Mouse (Mus musculus) spleen, embryonic (tissue): ENCODE data around the gene Cbll1.

ENCODE experiments used
- CTCF ChIA-PET: fragments of 350-600 bp; sonication (Branson Sonifier 250); formaldehyde crosslinking; loops from one replicate; lab custom pipeline; 2022; lab: Charles Lee

Cbll1 gene

GRCm38 (mm10) chr12:31499314-31500131, at the start of gene Cbll1:
Gene Cbll1 (minus strand): TSS chr12:31499616.
- CTCF ChIA-PET, result no interaction called here

GRCm38 (mm10) chr12:31546061-31546460, 46.6 kb upstream of the Cbll1 start:
- CTCF ChIA-PET, result no interaction called here

GRCm38 (mm10) chr12:31545219-31545618, 45.8 kb upstream of the Cbll1 start:
- CTCF ChIA-PET, result no interaction called here

GRCm38 (mm10) chr12:31541541-31541940, 42.1 kb upstream of the Cbll1 start:
- CTCF ChIA-PET, result no interaction called here

- CTCF ChIA-PET, result no interaction called here
Measured at GRCm38 (mm10) chr12:31539783-31540182, 40.4 kb upstream of the Cbll1 start.

GRCm38 (mm10) chr12:31537515-31538230, 38.3 kb upstream of the Cbll1 start:
- CTCF ChIA-PET, result no interaction called here

- CTCF ChIA-PET, result no interaction called here
Measured at GRCm38 (mm10) chr12:31534060-31534843, 34.8 kb upstream of the Cbll1 start.

- CTCF ChIA-PET, result no interaction called here
Measured at GRCm38 (mm10) chr12:31533218-31533908, 33.9 kb upstream of the Cbll1 start.

GRCm38 (mm10) chr12:31532054-31532453, 32.6 kb upstream of the Cbll1 start:
- CTCF ChIA-PET, result no interaction called here

- CTCF ChIA-PET, result no interaction called here
Measured at GRCm38 (mm10) chr12:31527407-31527806, 28.0 kb upstream of the Cbll1 start.

GRCm38 (mm10) chr12:31521371-31521770, 22.0 kb upstream of the Cbll1 start:
- CTCF ChIA-PET, result no interaction called here

- CTCF ChIA-PET, result no interaction called here
Measured at GRCm38 (mm10) chr12:31520119-31520518, 20.7 kb upstream of the Cbll1 start.

- CTCF ChIA-PET, result interaction anchor here (0.8 kb wide), 1 partner anchor 9 kb away, joined by 3 read pairs; no protein-coding TSS in a partner anchor
Measured at GRCm38 (mm10) chr12:31513724-31514503, 14.5 kb upstream of the Cbll1 start.

GRCm38 (mm10) chr12:31512634-31513411, 13.4 kb upstream of the Cbll1 start:
- CTCF ChIA-PET, result no interaction called here

- CTCF ChIA-PET, result no interaction called here
Measured at GRCm38 (mm10) chr12:31511218-31511617, 11.8 kb upstream of the Cbll1 start.

- CTCF ChIA-PET, result interaction anchor here (0.6 kb wide), 1 partner anchor 20 kb away, joined by 3 read pairs; no protein-coding TSS in a partner anchor
Measured at GRCm38 (mm10) chr12:31508496-31508895, 9.1 kb upstream of the Cbll1 start.

GRCm38 (mm10) chr12:31507718-31508364, 8.4 kb upstream of the Cbll1 start:
- CTCF ChIA-PET, result interaction anchor here (0.6 kb wide), 1 partner anchor 20 kb away, joined by 3 read pairs; no protein-coding TSS in a partner anchor

GRCm38 (mm10) chr12:31503211-31503610, 3.8 kb upstream of the Cbll1 start:
- CTCF ChIA-PET, result no interaction called here

GRCm38 (mm10) chr12:31501266-31501665, 1.9 kb upstream of the Cbll1 start:
- CTCF ChIA-PET, result interaction anchor here (0.7 kb wide), 1 partner anchor 188 kb away, joined by 9 read pairs; no protein-coding TSS in a partner anchor
